Mouse (Mus musculus) forebrain, embryonic 14.5 days (tissue): Measurements from ENCODE around the gene Vmn1r38. TPM values are rescaled to one million over a fixed set of nuclear protein-coding genes. Genes with fewer than 3 reads are reported as not detected.
"Not testable (repeated sequence)": the region's sequence is repeated elsewhere in the genome, so short reads cannot be mapped to it uniquely, and the experiment has no call there.

Experiments used
- ATAC-seq: fragments of 200-750 bp; cut with Nextera tagmentation; 2 replicates; pipeline ENCODE4 v1.8.0; 2017; ENCODE audit warnings: mild to moderate bottlenecking, moderate library complexity
- DNase-seq: peaks from one replicate; pipeline ENCODE4 v3.0.0-alpha.2; 2015; ENCODE audit warnings: low spot score
- H3K27ac ChIP-seq: fragments of 300-500 bp; sonication (generic); 2 replicates; pipeline ENCODE4 v1.5.1; 2014; ENCODE audit warnings: low read depth, mild to moderate bottlenecking, control low read depth, low read length, moderate library complexity
- H3K27me3 ChIP-seq: fragments of 300-500 bp; sonication (generic); replicated peaks from 2 replicates; pipeline ENCODE4 v1.6.1; 2014; ENCODE audit warnings: low read length, control low read depth, mixed read lengths; ENCODE audit not compliant: control insufficient read depth, insufficient read depth
- H3K36me3 ChIP-seq: fragments of 300-500 bp; sonication (generic); 2 replicates; pipeline ENCODE4 v1.6.1; 2014; ENCODE audit warnings: low read length, control low read depth; ENCODE audit not compliant: control insufficient read depth, insufficient read depth
- H3K4me1 ChIP-seq: fragments of 300-500 bp; sonication (generic); 2 replicates; pipeline ENCODE4 v1.6.1; 2014; ENCODE audit warnings: antibody characterized with exemption, low read length, control low read depth; ENCODE audit not compliant: control insufficient read depth, insufficient read depth
- H3K4me2 ChIP-seq: fragments of 300-500 bp; sonication (generic); 2 replicates; pipeline ENCODE4 v1.6.1; 2014; ENCODE audit warnings: mild to moderate bottlenecking, control low read depth, low read length
- H3K4me3 ChIP-seq: fragments of 300-500 bp; sonication (generic); 2 replicates; pipeline ENCODE4 v1.5.1; 2014; ENCODE audit warnings: low read depth, low read length, control low read depth
- H3K9ac ChIP-seq: fragments of 300-500 bp; sonication (generic); 2 replicates; pipeline ENCODE4 v1.6.1; 2014; ENCODE audit warnings: mild to moderate bottlenecking, low read length, control low read depth, moderate library complexity
- H3K9me3 ChIP-seq: fragments of 300-500 bp; sonication (generic); replicated peaks from 2 replicates; pipeline ENCODE4 v1.6.1; 2016; ENCODE audit warnings: low read length, control low read depth, mixed read lengths; ENCODE audit not compliant: control insufficient read depth
- WGBS: fragments of 180-500 bp; shearing (Covaris S2); extraction: QIAGEN DNeasy Blood & Tissue Kit; methylation state at CpG from one replicate; pipeline ENCODE4 v1.1.7; 2014; 5-methylcytosine and 5-hydroxymethylcytosine counted together
- polyA plus RNA-seq: library from polyadenylated mRNA; unstranded; fragments of >200 nt; fragmentation: Nextera tagmentation; extraction: Ambion mirVana; gene quantifications from 2 replicates; pipeline ENCODE4 v1.2.1, GENCODE M21; 2014

The Vmn1r38 gene
- not detected in 2 replicates for polyA plus RNA-seq

GRCm38 (mm10) chr6:66782527-66782926, at the start of gene Vmn1r38:
TSS of gene Vmn1r38 (minus strand) at chr6:66782627.
- H3K4me2 ChIP-seq, H3K27ac ChIP-seq, H3K4me1 ChIP-seq, H3K36me3 ChIP-seq, H3K4me3 ChIP-seq, DNase-seq, H3K9me3 ChIP-seq, H3K9ac ChIP-seq, H3K27me3 ChIP-seq, ATAC-seq: not testable (repeated sequence)

- H3K36me3 ChIP-seq: no peaks in the 10 kb centered on the region
- no peak within 1 kb of the TSS for H3K27ac ChIP-seq
- ATAC-seq: no peak
- H3K27me3 ChIP-seq: no peaks in the 10 kb centered on the region
- no peaks in the 10 kb centered on the region for H3K9me3 ChIP-seq
- no peaks in the 10 kb centered on the region for H3K4me1 ChIP-seq
- H3K4me2 ChIP-seq: no peak within 1 kb of the TSS
- DNase-seq: no peak
- no peak within 1 kb of the TSS for H3K9ac ChIP-seq
- H3K4me3 ChIP-seq: no peak within 1 kb of the TSS
- WGBS: 87% methylated on average over 2 of the region's 2 CpGs
Measured at GRCm38 (mm10) chr6:66810509-66810908, 28.1 kb upstream of the Vmn1r38 start, which contains the start of gene Vmn1r39. TSS of gene Vmn1r39 (minus strand) at chr6:66810609.

GRCm38 (mm10) chr6:66806311-66806710, 23.9 kb upstream of the Vmn1r38 start:
- H3K9me3 ChIP-seq: no peaks in the 10 kb centered on the region
- WGBS: 53% methylated on average over 1 of the region's 1 CpGs
- no peak overlapping the region for H3K4me2 ChIP-seq
- no peak overlapping the region for H3K9ac ChIP-seq
- ATAC-seq (no peak), DNase-seq (no peak)
- H3K27me3 ChIP-seq: no peaks in the 10 kb centered on the region
- no peak overlapping the region for H3K4me3 ChIP-seq
- no peaks in the 10 kb centered on the region for H3K4me1 ChIP-seq
- no peak overlapping the region for H3K27ac ChIP-seq
- no peaks in the 10 kb centered on the region for H3K36me3 ChIP-seq

GRCm38 (mm10) chr6:66805713-66806112, 23.3 kb upstream of the Vmn1r38 start:
- H3K27me3 ChIP-seq: no peaks in the 10 kb centered on the region
- DNase-seq: no peak
- 89% methylated on average over 3 of the region's 3 CpGs for WGBS
- H3K4me3 ChIP-seq: no peak overlapping the region
- no peak for ATAC-seq
- H3K36me3 ChIP-seq: no peaks in the 10 kb centered on the region
- H3K4me1 ChIP-seq: no peaks in the 10 kb centered on the region
- no peaks in the 10 kb centered on the region for H3K9me3 ChIP-seq
- H3K9ac ChIP-seq: no peak overlapping the region
- H3K4me2 ChIP-seq: no peak overlapping the region
- H3K27ac ChIP-seq: no peak overlapping the region

GRCm38 (mm10) chr6:66729082-66729481, 53.3 kb downstream of the Vmn1r38 start, which contains the start of gene Vmn1r37:
TSS of gene Vmn1r37 (plus strand) at chr6:66729382.
- not testable (repeated sequence) for H3K36me3 ChIP-seq, ATAC-seq, H3K9me3 ChIP-seq, DNase-seq, H3K27ac ChIP-seq, H3K4me1 ChIP-seq, H3K9ac ChIP-seq, H3K4me3 ChIP-seq, H3K27me3 ChIP-seq, H3K4me2 ChIP-seq

Other genes with a start within 250 kb of the Vmn1r38 start
- gene Mad2l1, start 247.2 kb downstream of the Vmn1r38 start, polyA plus RNA-seq: 44.2 and 55.0 TPM in 2 replicates
- gene Vmn1r32, start 222.5 kb downstream of the Vmn1r38 start, polyA plus RNA-seq: 0.08 and 0.14 TPM in 2 replicates
- gene Vmn1r33, start 164.3 kb downstream of the Vmn1r38 start, polyA plus RNA-seq: not detected in 2 replicates
- gene Vmn1r34, start 138.7 kb downstream of the Vmn1r38 start, polyA plus RNA-seq: not detected in 2 replicates
- gene Vmn1r35, start 96.7 kb downstream of the Vmn1r38 start, polyA plus RNA-seq: not detected in 2 replicates
- gene Vmn1r36, start 63.5 kb downstream of the Vmn1r38 start, polyA plus RNA-seq: not detected in 2 replicates
- not detected in 2 replicates for gene Vmn1r37, start 53.2 kb downstream of the Vmn1r38 start, polyA plus RNA-seq
- gene Vmn1r39, start 28.0 kb upstream of the Vmn1r38 start, polyA plus RNA-seq: not detected in 2 replicates
- 27.8 and 40.4 TPM in 2 replicates for gene Gng12, start 113.8 kb upstream of the Vmn1r38 start, polyA plus RNA-seq